ENCODE assay signal across 23 mouse cellular contexts in the genomic region with DNA sequence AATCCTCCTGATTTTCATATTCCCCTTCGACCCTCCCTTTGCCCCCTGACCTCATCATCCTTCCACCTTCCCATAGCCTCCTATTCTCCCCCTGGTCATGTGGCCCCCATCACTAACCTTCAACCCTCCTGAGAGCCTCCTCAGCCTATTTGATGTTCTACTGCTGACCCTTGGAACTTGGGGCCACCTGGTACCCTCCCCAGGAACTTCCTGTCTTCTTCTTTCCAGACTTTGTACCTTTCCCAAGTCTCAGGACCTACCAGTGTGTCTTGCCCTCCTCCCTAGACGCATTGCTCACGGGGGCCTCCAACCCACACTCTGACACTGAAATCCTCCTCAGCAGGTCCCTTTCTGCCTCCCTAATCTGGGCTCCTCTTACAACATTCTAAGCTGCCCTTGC. TPM values are rescaled to one million over a fixed set of nuclear protein-coding genes. Genes with fewer than 3 reads are reported as not detected.
A peak's percentile ranks its signal among the peaks of the same experiment; 100 is the strongest.
DNase-seq lines count a peak whose midpoint lies in the region; ATAC-seq and TF ChIP-seq lines count a peak whose summit lies in the region.
"Had no signal": no experiment of that assay in that cellular context is flagged by ENCODE, and none has a peak within 500 bp of the region (broad histone marks: within the 10 kb centered on the region; RNA-seq: fewer than 3 reads in every experiment).

No protein-coding gene starts in this region.

- no peaks in the 10 kb centered on the region for H3K36me3 ChIP-seq in intestine, postnatal 0 days (ENCODE audit: control insufficient read depth, insufficient read depth)
- no peaks in the 10 kb centered on the region for H3K36me3 ChIP-seq in intestine, embryonic 15.5 days
- H3K36me3 ChIP-seq in kidney, adult 2 months (ENCODE audit: control insufficient read depth, insufficient read depth, low read length) = no peaks in the 10 kb centered on the region
- no peaks in the 10 kb centered on the region for H3K36me3 ChIP-seq in kidney, postnatal 0 days (ENCODE audit: insufficient read depth, low read length)
- H3K36me3 ChIP-seq: G1E had no signal

- no peak overlapping the region for H3K4me2 ChIP-seq in intestine, postnatal 0 days (replicated peaks; ENCODE audit: low read depth)
- H3K4me2 ChIP-seq in intestine, embryonic 15.5 days (replicated peaks) = no peak overlapping the region
- H3K4me2 ChIP-seq in kidney, postnatal 0 days (ENCODE audit: low read length) = no peak overlapping the region

- no peaks in the 10 kb centered on the region for H3K4me1 ChIP-seq in intestine, postnatal 0 days (replicated peaks; ENCODE audit: control insufficient read depth, insufficient read depth, low read length)
- no peaks in the 10 kb centered on the region for H3K4me1 ChIP-seq in intestine, embryonic 15.5 days (replicated peaks)
- H3K4me1 ChIP-seq in kidney, adult 2 months (ENCODE audit: control insufficient read depth, insufficient read depth, low read length) = peaks cover 2% of the 10 kb centered on the region; the same call in 1 of the 2 replicates
- H3K4me1 ChIP-seq in kidney, postnatal 0 days (replicated peaks; ENCODE audit: insufficient read depth, low read length) = no peaks in the 10 kb centered on the region

- no peak overlapping the region for H3K4me3 ChIP-seq in intestine, postnatal 0 days (ENCODE audit: low read depth, low read length)
- H3K4me3 ChIP-seq in intestine, embryonic 15.5 days (replicated peaks) = no peak overlapping the region
- H3K4me3 ChIP-seq in kidney, adult 2 months (ENCODE audit: insufficient read depth, low read depth, low read length) = no peak overlapping the region
- no peak overlapping the region for H3K4me3 ChIP-seq in kidney, postnatal 0 days (replicated peaks; ENCODE audit: low read depth, low read length)

- DNase-seq in kidney, adult 2 months = peak; percentile 21
- no peak for DNase-seq in kidney, adult 18-20 months
- DNase-seq in kidney, adult 9 months = peak; percentile 49
- no peak for DNase-seq in kidney, postnatal 10 days
- DNase-seq in kidney, postnatal 0 days (ENCODE audit: low spot score) = no peak
- DNase-seq in kidney, postnatal 25 days = no peak
- DNase-seq: adrenal gland, adult 2 months; adrenal gland, adult 8-10 months; adrenal gland, postnatal 10 days; adrenal gland, postnatal 14 days; adrenal gland, postnatal 25 days; adrenal gland, postnatal 36 days; B cell, adult 2 months; cerebellum, adult 11 months; cerebellum, adult 11-12 months had no signal

- no peaks in the 10 kb centered on the region for H3K9me3 ChIP-seq in intestine, postnatal 0 days (ENCODE audit: control insufficient read depth)
- H3K9me3 ChIP-seq in intestine, embryonic 15.5 days = no peaks in the 10 kb centered on the region
- no peaks in the 10 kb centered on the region for H3K9me3 ChIP-seq in kidney, postnatal 0 days (replicated peaks; ENCODE audit: low read length)
- H3K9me3 ChIP-seq: G1E had no signal

- no peak for TF ChIP-seq CTCF in intestine, postnatal 0 days (IDR thresholded peaks at IDR 0.05; ENCODE audit: low read depth)
- no peak for TF ChIP-seq CTCF in kidney, adult 2 months (conservative IDR thresholded peaks at IDR 0.05; ENCODE audit: insufficient read depth, insufficient read length, low read depth, low read length)
- no peak for TF ChIP-seq CTCF in kidney, postnatal 0 days (IDR thresholded peaks at IDR 0.05; ENCODE audit: low read depth)

- TF ChIP-seq POLR2A in kidney, adult 2 months (IDR thresholded peaks at IDR 0.05; ENCODE audit: low read depth, low read length) = no peak

- ATAC-seq in intestine, postnatal 0 days = peak; percentile 79
- no peak for ATAC-seq in intestine, embryonic 15.5 days
- ATAC-seq in kidney, postnatal 0 days (replicated peaks; ENCODE audit: low FRiP score, low read depth) = peak; percentile 71
- ATAC-seq: activated CD4-positive, CD25-positive, alpha-beta regulatory T cell, adult 4 months; CD4-positive, CD25-positive, alpha-beta regulatory T cell, adult 4 months; Patski had no signal

- no peak overlapping the region for H3K27ac ChIP-seq in intestine, postnatal 0 days (ENCODE audit: low read depth, low read length)
- no peak overlapping the region for H3K27ac ChIP-seq in intestine, embryonic 15.5 days
- H3K27ac ChIP-seq in kidney, adult 2 months (ENCODE audit: insufficient read depth, low read depth, low read length) = no peak overlapping the region
- H3K27ac ChIP-seq in kidney, postnatal 0 days = no peak overlapping the region

- H3K27me3 ChIP-seq in intestine, postnatal 0 days (replicated peaks; ENCODE audit: control insufficient read depth, insufficient read depth, low read length) = no peaks in the 10 kb centered on the region
- H3K27me3 ChIP-seq in intestine, embryonic 15.5 days (replicated peaks) = no peaks in the 10 kb centered on the region
- H3K27me3 ChIP-seq in kidney, adult 2 months (replicated peaks; ENCODE audit: control insufficient read depth, insufficient read depth, low read length) = no peaks in the 10 kb centered on the region
- H3K27me3 ChIP-seq in kidney, postnatal 0 days (ENCODE audit: insufficient read depth, low read length) = no peaks in the 10 kb centered on the region

- no peak overlapping the region for H3K9ac ChIP-seq in intestine, postnatal 0 days (ENCODE audit: low read depth, low read length)
- no peak overlapping the region for H3K9ac ChIP-seq in intestine, embryonic 15.5 days
- H3K9ac ChIP-seq in kidney, postnatal 0 days (ENCODE audit: low read depth, low read length) = no peak overlapping the region

- WGBS in intestine, postnatal 0 days = 70% methylated on average over 3 of the region's 3 CpGs
- WGBS in intestine, embryonic 15.5 days = 82% methylated on average over 3 of the region's 3 CpGs
- WGBS in kidney, adult 2 months = 66% methylated on average over 3 of the region's 3 CpGs
- WGBS in kidney, postnatal 0 days = 77% methylated on average over 3 of the region's 3 CpGs

RNA-seq across cellular contexts. Expression of a gene that starts 22.0 kb away (rescaled TPM):
- polyA plus RNA-seq in intestine, postnatal 0 days (2015; fragmentation: Nextera tagmentation; extraction: Ambion mirVana) = 0.13 and 0.26 TPM in 2 replicates
- 0.10 and 0.11 TPM in 2 replicates for polyA plus RNA-seq in intestine, embryonic 15.5 days (2015; fragmentation: Nextera tagmentation; extraction: Ambion mirVana)
- not detected in 2 replicates for polyA plus RNA-seq in kidney, adult 2 months (2012; rRNA removed)
- polyA plus RNA-seq in kidney, postnatal 0 days (2015; fragmentation: Nextera tagmentation; extraction: Ambion mirVana) = 0.89 and 1.8 TPM in 2 replicates
- polyA plus RNA-seq: activated CD4-positive, CD25-positive, alpha-beta regulatory T cell, adult 4 months; adrenal gland, adult 2 months; CD4-positive, CD25-positive, alpha-beta regulatory T cell, adult 4 months; G1E; Patski had no signal

RNA-seq across cellular contexts. Expression of a gene that starts 32.5 kb away (rescaled TPM):
- 38.4 and 39.1 TPM in 2 replicates for polyA plus RNA-seq in intestine, postnatal 0 days (2015; fragmentation: Nextera tagmentation; extraction: Ambion mirVana)
- 46.8 and 47.3 TPM in 2 replicates for polyA plus RNA-seq in intestine, embryonic 15.5 days (2015; fragmentation: Nextera tagmentation; extraction: Ambion mirVana)
- 95.4 and 110 TPM in 2 replicates for polyA plus RNA-seq in kidney, adult 2 months (2012; rRNA removed)
- 78.5 and 82.8 TPM in 2 replicates for polyA plus RNA-seq in kidney, postnatal 0 days (2015; fragmentation: Nextera tagmentation; extraction: Ambion mirVana)
- polyA plus RNA-seq: G1E had no signal

RNA-seq across cellular contexts. Expression of a gene that starts 55.0 kb away (rescaled TPM):
- 0.56 TPM in 1 of 2 replicates, not detected in the other for polyA plus RNA-seq in intestine, postnatal 0 days (2015; fragmentation: Nextera tagmentation; extraction: Ambion mirVana)
- 0.11 TPM in 1 of 2 replicates, not detected in the other for polyA plus RNA-seq in intestine, embryonic 15.5 days (2015; fragmentation: Nextera tagmentation; extraction: Ambion mirVana)
- polyA plus RNA-seq in kidney, adult 2 months (2012; rRNA removed) = not detected in 2 replicates
- polyA plus RNA-seq in kidney, postnatal 0 days (2015; fragmentation: Nextera tagmentation; extraction: Ambion mirVana) = not detected in 2 replicates
- polyA plus RNA-seq: activated CD4-positive, CD25-positive, alpha-beta regulatory T cell, adult 4 months; adrenal gland, adult 2 months; brain, embryonic 14.5 days; C2C12; CD4-positive, CD25-positive, alpha-beta regulatory T cell, adult 4 months; G1E; Patski had no signal

RNA-seq across cellular contexts. Expression of a gene that starts 59.2 kb away (rescaled TPM):
- polyA plus RNA-seq in intestine, postnatal 0 days (2015; fragmentation: Nextera tagmentation; extraction: Ambion mirVana) = 45.6 and 46.0 TPM in 2 replicates
- 48.5 and 52.1 TPM in 2 replicates for polyA plus RNA-seq in intestine, embryonic 15.5 days (2015; fragmentation: Nextera tagmentation; extraction: Ambion mirVana)
- 114 and 120 TPM in 2 replicates for polyA plus RNA-seq in kidney, adult 2 months (2012; rRNA removed)
- 97.1 and 100 TPM in 2 replicates for polyA plus RNA-seq in kidney, postnatal 0 days (2015; fragmentation: Nextera tagmentation; extraction: Ambion mirVana)
- polyA plus RNA-seq: G1E had no signal

Comparison
In these comparisons a context has a peak if more than half of its experiments do, and no peak if none do; other contexts are left out.
1. DNase-seq: peak in kidney, adult 2 months (single experiment) and kidney, adult 9 months (single experiment); none in kidney, adult 18-20 months (single experiment), kidney, postnatal 10 days (single experiment), kidney, postnatal 0 days (single experiment) and kidney, postnatal 25 days (0 of 2).